Mouse (Mus musculus): ENCODE measurements around the gene Spcs2.
A peak's percentile ranks its signal among the peaks of the same experiment; 100 is the strongest.
"Not testable (repeated sequence)": the region's sequence is repeated elsewhere in the genome, so short reads cannot be mapped to it uniquely, and the experiment has no call there.

Gene Spcs2

GRCm38 (mm10) chr7:99824649-99825483 is 38.4 kb downstream of the Spcs2 start:
- peak in 1 of 2 experiments; percentile 25 for DNase-seq (ENCODE audit: low spot score in 2 of 2)

GRCm38 (mm10) chr7:99823045-99823663 is 40.1 kb downstream of the Spcs2 start:
- DNase-seq (ENCODE audit: low spot score in 2 of 2), result peak in 1 of 2 experiments; percentile 58

- peak; percentile 56 to 68 for DNase-seq (ENCODE audit: low spot score in 2 of 2)
Observed at GRCm38 (mm10) chr7:99822426-99822825, 40.8 kb downstream of the Spcs2 start.

- DNase-seq (ENCODE audit: low spot score in 2 of 2), result peak in 1 of 2 experiments; percentile 56
Observed at GRCm38 (mm10) chr7:99821953-99822352, 41.3 kb downstream of the Spcs2 start.

GRCm38 (mm10) chr7:99818181-99818725 is 45.0 kb downstream of the Spcs2 start:
- peak in 1 of 2 experiments; percentile 64 for DNase-seq (ENCODE audit: low spot score in 2 of 2)

DNA sequence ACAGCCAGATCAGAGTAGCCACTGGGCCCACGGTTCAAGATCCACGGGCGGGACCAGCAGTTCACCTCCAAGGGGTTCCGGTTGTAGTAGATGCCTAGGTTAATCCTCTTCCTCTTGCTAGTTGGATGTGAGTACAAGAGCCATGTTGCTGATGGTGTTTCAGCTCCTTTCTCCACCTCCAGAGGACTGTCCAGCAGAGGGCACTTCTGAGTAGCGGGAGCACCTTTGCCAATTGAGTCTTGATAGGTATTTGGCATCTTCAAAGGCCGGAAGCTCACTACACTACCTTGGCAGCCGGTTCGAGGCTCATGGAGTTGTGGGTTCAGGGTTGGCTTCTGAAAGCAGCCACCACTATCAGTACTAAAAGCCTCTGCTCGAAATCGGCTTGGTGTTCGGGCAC is 49.9 kb downstream of the Spcs2 start:
- peak in 1 of 2 experiments; percentile 60 for DNase-seq (ENCODE audit: low spot score in 2 of 2)

- no peak for DNase-seq (ENCODE audit: low spot score in 2 of 2)
Observed at GRCm38 (mm10) chr7:99811661-99812060, 51.6 kb downstream of the Spcs2 start.

GRCm38 (mm10) chr7:99810814-99811213 is 52.4 kb downstream of the Spcs2 start:
- no peak for DNase-seq (ENCODE audit: low spot score in 2 of 2)

DNA sequence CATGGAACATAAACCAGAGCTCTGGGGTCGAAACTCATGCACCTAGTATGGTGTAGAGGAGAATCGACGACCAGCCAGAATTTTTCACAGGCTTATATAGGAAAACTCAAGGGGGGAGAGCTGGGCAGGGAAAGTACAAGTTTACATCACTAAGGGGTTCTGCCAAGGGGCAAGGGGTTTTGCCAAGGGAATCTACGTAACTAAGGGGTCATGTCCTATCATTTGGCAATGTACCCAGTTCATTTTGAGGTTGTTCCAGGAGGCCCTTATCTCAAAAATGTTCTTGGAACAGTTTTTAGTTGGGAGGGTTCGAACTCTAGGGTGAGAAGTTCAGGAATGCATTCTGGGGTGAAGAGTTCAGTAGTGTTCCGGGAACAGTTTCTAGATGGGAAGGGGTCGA is 56.2 kb downstream of the Spcs2 start:
- not testable (repeated sequence) for DNase-seq (ENCODE audit: low spot score in 2 of 2)

DNA sequence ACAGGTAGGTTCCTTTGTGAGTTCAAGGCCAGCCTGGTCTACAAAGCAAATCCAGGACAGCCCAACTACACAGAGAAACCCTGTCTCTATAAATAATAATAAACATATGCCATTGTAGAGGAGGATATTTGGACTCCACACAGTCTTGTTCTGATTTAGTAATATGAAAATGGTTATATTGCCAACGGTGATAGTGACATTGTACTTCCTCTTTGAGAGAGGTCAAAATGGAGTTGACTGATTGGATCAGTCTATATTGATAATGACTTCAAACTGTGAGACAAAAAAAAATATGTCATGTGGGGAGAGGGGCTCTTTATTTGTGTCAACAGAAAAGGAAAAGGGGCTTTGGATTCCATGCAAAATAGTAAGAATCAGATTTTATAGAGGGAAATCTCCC is 57.9 kb downstream of the Spcs2 start:
- DNase-seq (ENCODE audit: low spot score in 2 of 2), result no peak

GRCm38 (mm10) chr7:99804033-99804432 is 59.2 kb downstream of the Spcs2 start:
- not testable (repeated sequence) for DNase-seq (ENCODE audit: low spot score in 2 of 2)

DNA sequence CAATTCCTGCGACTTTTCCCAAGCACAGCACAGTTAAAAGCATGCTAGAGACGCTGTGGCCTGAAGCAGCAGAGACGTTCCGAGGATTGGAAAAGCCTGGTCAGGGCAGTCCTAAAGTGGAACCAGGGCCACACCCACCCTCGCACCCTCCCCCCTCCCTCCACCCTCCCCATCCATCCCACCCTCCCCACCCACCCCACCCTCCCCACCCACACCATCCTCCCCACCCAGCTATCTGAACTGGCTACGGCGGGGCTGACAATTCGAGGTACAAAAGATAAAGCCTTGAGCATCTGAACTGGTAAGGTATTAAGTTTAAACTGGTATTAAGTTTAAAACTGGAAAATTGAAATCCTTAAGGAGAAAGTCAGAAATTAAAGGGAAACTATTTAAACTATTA is 59.7 kb downstream of the Spcs2 start:
- no peak for DNase-seq (ENCODE audit: low spot score in 2 of 2)

- no peak for DNase-seq (ENCODE audit: low spot score in 2 of 2)
Observed at GRCm38 (mm10) chr7:99799118-99799517, 64.1 kb downstream of the Spcs2 start.

GRCm38 (mm10) chr7:99797911-99798647 is 65.2 kb downstream of the Spcs2 start:
- peak; percentile 74 to 85 for DNase-seq (ENCODE audit: low spot score in 2 of 2)

- no peak for DNase-seq (ENCODE audit: low spot score in 2 of 2)
Observed at GRCm38 (mm10) chr7:99797261-99797660, 66.0 kb downstream of the Spcs2 start.

DNA sequence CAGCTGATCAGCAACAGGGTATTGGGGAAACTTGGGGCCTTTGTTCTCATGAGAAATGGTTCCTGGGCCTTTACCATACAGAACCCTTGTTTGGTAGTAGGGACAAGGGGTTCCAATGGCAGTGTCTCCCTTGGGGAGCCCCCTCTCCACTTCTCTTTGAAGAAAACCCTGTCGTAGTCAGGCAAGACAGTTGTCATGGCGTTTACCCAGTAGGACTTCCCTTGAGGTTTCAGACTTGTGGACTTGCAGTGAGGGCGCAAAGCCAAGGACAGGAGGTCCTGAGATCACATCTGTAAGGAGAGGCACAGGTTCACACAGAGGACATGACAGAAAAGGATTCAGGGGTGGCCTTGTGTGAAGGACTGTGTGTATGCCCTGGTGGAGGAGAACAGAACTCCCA is 66.8 kb downstream of the Spcs2 start:
- no peak for DNase-seq (ENCODE audit: low spot score in 2 of 2)

DNA sequence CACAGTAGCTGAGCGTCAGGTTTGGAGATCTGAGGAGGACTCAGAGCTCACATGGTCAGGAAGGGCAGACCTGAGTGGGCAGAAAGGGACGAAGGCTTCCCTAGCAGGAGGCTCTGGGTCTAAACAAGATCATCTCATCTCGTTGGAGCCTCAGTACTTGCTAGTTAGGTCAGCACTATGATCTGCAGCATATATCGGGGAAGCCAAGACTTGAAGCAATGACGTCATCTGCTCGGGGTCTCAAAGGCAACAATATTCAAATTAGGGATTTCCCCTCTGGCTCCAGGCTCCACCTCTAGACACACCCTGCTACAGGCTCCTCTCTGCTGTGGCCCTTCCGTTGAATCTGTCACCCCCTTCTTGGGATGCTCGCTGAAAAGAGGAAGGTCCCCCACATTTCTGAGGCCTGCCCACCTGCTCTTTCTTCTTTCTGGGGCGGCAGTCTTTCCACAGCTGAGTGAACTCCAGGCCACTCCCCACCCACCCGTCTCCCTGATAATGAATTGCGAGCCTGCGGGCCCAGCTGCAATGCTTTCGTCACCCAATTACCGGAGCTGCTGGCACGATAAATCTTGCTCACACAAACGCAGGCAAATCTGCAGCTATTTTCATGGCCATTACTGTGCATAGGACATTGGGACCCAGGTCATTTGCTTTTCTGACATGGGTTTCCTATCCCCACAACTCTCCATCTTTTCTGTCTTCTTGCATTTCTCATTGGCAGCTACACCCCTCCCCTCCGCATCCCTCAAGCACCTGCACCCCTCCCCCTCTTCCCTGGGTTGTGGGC is 67.9 kb downstream of the Spcs2 start:
- DNase-seq (ENCODE audit: low spot score in 2 of 2), result peak; percentile 37 to 65

GRCm38 (mm10) chr7:99794096-99794495 is 69.2 kb downstream of the Spcs2 start:
- DNase-seq (ENCODE audit: low spot score in 2 of 2), result no peak

GRCm38 (mm10) chr7:99790816-99791215 is 72.4 kb downstream of the Spcs2 start:
- DNase-seq (ENCODE audit: low spot score in 2 of 2), result no peak

- DNase-seq (ENCODE audit: low spot score in 2 of 2), result no peak
Observed at GRCm38 (mm10) chr7:99788563-99788962, 74.7 kb downstream of the Spcs2 start.

DNA sequence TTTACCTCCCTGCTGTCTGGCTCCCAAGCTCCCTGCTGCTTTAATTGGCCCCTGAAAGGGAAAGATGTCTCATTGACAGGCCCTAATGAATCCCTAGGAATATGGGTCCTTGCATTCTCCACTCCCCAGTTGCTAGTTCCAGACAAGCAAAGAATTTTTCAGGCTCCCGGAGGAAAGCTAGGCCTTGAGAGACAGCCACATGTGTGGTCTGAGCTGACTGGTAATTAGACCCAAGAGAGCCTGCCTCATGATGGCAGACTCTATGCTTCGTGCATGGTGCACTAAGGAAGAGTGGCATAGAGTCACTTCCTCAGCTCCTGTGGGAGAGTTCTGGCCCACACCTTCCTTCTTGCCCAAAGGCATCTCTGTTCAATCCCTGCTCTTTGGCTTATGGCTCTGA is 75.3 kb downstream of the Spcs2 start:
- no peak for DNase-seq (ENCODE audit: low spot score in 2 of 2)

All from spleen, postnatal 4 days (tissue).